Mouse (Mus musculus) heart, adult 8-10 months (tissue): ENCODE data around the gene Lrrc74a. TPM values are rescaled to one million over a fixed set of nuclear protein-coding genes. Genes with fewer than 3 reads are reported as not detected.

Experiments used
- DNase-seq: peaks from one replicate; pipeline ENCODE4 v3.0.0; 2022; ENCODE audit warnings: low spot score
- total RNA-seq, 4 experiments: library from RNA; stranded (reverse); gene quantifications; 2 replicates each; pipeline ENCODE4 v1.2.4; 2022

The Lrrc74a gene
- total RNA-seq, 4 experiments from 2014 or later, result not detected

GRCm38 (mm10) chr12:86719961-86720639 lies 14.1 kb upstream of the Lrrc74a start:
- no peak for DNase-seq

DNA sequence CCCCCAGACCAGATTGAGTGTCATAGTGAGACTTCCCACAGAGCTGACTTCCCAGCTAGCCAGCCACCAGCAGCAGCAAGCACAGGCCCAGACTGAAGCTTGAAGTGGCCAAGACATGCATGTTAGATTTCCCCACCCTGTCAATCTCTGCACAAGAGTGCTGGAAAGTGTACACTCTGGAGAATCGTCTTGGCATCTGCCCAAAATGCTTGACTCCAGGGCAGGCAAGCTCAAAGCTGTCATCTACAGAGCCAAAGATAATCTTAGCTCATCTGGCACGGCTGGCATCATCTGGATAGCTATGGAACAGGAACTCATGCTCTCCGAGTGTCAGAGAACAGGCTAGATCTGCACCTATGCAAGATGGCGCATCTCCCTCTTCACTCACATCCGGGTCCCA lies 12.7 kb upstream of the Lrrc74a start:
- DNase-seq, result no peak

DNA sequence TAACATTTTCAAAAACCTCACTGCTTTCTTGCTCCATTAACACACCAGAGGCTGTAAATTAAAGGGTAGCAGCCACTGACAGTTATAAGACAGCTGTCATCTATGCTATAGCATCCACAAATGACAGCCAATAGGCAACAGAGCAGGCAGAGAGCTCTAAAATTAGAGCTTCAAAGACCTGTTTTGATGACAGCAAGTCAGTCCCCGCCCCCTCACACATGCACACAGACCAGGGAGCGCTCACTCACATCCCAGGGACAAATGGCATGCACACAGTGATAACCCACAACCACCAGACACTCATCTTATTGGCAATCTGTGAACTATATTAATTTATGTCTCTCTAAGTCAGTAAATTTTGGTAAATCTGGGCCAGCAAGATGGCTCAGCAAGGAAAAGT lies 9.9 kb upstream of the Lrrc74a start:
- no peak for DNase-seq

GRCm38 (mm10) chr12:86725706-86726105 lies 8.5 kb upstream of the Lrrc74a start:
- DNase-seq, result no peak

DNA sequence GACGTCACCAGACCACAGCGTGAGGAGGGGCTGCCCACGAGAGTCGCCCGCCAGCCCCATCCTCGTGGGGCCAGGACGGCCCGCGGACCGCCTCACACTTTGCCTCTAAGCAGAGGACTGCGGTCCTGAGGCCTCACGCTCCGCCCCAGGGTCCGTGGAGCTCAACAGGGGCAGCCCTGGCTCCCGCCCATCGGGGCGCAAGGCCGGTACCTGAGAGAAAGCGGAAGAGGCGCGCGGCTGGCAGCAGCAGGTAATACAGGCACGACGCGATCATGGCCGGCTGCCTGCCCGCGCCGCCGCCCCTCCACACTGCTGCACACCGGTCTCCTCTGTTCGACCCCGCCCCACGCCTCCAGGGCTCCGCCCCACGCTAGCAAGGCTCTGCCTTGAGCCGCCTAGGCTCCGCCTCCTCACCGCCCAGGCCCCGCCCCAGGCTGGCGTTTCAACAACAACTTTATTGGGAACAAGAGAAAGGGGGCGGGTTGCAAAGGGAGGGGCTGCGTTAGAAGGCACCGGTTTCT lies 8.0 kb upstream of the Lrrc74a start, which contains the start of gene Angel1:
Gene Angel1, minus strand, starts transcription at position 341 of the 521 bp plus-strand sequence.
- peak; percentile 94 for DNase-seq

DNA sequence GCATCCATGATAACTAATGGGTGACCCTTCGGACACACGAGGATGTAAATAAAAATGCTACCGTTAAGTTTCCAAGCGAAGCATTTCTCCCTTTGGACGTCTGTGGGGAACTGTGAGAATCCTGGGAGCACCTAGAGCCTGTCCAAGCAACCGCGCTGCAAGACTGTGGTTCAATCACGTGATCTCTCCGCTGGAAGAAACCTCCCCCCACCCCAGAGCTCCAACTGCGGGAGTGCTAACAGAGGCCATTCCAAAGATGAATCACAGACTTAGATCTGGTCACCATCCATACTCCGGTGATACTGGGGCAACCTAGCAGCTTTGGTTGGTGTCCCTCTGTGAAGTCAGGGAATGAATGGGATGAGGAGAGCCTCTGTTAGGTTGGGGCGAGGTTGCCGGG lies 26.9 kb downstream of the Lrrc74a start:
- DNase-seq, result no peak

GRCm38 (mm10) chr12:86764060-86764459 lies 29.9 kb downstream of the Lrrc74a start:
- no peak for DNase-seq

DNA sequence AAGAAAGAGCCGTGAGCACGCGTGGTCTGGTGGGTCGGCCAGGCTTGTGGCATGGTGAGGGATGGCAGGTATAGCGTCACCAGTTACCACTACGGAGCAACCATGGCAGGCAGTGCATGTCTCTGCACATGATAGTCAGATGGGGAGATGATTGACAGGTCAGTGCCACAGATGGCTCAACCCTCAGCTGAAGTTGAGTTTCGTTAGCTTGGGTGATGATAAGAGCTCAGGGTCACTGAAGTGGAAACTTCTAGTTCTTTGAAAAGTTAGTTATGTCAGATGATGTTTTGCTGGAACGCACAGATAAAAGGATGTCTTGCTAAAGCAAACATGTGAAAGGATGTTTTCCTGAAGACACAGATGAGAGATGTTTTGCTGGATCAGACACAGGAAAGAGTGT lies 32.3 kb downstream of the Lrrc74a start:
- DNase-seq, result no peak

DNA sequence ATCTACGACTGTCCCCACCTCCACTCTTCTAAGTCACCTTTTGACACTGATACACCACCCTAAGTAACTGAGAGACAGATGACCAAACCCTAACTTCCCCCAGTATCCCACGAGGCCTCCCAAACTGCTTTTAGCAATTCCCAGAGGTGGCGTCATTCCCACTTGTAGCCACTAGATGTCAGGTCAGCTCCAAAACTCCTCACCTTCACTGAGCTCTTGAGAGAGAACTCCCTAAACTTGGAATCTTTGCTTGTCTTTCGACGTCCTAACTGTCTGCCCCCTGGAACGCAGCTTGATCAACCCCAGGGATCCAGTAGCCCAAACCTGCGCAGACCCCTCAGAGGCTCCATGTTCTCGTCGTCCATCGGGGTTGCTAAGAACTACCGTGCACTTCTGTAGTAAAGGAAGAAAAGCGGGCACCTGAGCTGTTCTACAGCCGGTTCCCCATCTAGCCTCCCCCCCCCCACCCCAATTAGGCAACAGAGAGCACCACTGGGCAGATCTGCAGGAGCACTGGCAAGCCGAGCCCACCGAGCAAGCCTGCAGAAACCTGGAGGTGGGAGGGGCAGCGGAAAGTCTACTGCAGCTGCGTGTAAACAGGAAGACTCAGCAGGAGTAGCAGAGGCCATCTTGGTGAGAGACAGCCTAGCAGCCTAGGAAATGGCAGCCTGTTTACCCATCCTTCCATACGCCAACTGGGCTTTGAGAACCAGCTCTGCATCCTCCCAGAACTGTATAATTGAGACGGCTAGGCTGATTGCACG lies 33.9 kb downstream of the Lrrc74a start:
- peak; percentile 72 for DNase-seq

DNA sequence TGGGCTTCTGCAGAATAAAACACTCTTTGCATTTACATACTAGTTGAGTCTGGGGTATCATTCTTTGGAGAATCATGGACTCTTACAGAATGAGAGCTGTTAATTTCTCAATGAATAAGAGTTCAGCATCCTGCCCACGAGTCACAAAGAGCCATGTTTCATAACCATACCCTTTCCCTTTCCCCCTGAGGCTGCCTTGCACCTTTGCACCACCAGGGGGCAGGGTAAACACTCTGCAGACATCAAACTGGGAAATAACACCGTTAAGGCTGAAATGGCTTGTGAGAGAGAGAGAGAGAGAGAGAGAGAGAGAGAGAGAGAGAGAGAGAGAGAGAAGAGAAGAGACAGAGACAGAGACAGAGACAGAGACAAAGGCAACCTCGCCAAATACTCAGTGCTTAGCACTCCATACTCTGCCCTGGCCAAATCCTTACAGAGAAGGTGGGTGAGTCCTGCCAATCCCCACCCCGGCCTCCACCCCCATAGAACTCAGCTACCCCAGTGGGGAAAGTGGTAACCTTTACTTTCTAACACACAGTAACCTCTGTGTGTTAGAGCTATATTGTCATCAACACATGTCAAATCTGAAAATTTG lies 34.9 kb downstream of the Lrrc74a start:
- peak; percentile 85 for DNase-seq

DNA sequence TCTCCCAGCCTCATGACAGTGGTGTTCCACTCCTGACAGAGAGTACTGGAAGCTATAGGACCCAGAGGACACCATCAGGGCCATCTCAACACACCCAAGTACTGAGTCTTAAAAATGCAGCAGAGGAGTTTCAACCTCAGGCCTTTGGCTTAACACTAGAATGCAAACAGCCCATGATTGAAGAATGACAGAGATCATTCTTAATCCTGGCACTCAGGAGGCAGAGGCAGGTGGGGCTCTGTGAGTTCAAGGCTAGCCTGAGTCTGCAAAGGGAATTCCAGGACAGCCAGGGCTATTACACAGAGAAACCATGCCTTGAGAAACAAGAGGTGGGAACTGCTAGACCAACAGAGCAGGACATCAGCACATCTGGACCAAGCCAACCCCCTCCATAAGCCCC lies 35.6 kb downstream of the Lrrc74a start:
- no peak for DNase-seq

GRCm38 (mm10) chr12:86770261-86770670 lies 36.1 kb downstream of the Lrrc74a start:
- DNase-seq, result peak; percentile 85

DNA sequence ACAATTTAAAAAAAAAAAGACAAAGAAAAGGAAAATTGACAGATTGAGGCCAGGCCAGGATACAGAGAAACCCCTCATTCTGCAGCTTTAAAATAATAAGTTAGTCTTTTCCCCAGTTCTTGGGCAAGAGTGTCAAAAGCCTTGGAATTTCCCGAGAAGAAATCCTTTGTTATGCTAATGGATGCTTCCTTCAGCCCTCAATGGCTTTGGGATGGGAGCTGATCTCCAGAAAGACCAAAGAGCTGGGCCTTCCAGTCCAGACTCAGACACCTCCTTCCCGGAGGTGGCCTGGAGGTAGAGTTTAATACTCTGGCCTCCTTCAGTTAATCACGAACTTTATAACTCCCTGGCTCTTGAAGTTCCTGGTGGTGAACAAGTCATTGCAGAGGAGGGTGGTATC lies 36.8 kb downstream of the Lrrc74a start:
- DNase-seq, result no peak

GRCm38 (mm10) chr12:86771823-86772427 lies 37.8 kb downstream of the Lrrc74a start:
- peak; percentile 93 for DNase-seq

DNA sequence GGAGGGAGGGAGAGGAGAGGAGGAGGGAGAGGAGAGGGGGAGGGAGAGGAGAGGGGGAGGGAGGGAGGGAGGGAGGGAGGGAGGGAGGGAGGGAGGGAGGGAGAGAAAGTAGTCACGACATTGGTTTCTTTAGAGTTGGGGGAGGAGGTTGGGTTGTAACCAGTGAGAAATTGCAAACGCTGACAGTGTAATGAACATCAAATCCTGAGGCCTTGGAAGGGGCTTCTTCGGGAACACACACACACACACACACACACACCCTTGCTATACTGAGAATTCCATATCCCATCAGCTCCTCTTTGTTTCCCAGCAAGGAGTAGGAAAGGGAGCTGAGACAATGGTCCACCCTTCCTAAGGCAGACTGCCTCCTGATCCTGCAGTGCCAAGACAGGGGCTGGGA lies 38.4 kb downstream of the Lrrc74a start:
- no peak for DNase-seq

GRCm38 (mm10) chr12:86775561-86776280 lies 41.6 kb downstream of the Lrrc74a start:
- DNase-seq, result peak; percentile 86

GRCm38 (mm10) chr12:86776341-86776860 lies 42.2 kb downstream of the Lrrc74a start:
- DNase-seq, result no peak

- no peak for DNase-seq
Observed at GRCm38 (mm10) chr12:86778531-86778930, 44.4 kb downstream of the Lrrc74a start.

DNA sequence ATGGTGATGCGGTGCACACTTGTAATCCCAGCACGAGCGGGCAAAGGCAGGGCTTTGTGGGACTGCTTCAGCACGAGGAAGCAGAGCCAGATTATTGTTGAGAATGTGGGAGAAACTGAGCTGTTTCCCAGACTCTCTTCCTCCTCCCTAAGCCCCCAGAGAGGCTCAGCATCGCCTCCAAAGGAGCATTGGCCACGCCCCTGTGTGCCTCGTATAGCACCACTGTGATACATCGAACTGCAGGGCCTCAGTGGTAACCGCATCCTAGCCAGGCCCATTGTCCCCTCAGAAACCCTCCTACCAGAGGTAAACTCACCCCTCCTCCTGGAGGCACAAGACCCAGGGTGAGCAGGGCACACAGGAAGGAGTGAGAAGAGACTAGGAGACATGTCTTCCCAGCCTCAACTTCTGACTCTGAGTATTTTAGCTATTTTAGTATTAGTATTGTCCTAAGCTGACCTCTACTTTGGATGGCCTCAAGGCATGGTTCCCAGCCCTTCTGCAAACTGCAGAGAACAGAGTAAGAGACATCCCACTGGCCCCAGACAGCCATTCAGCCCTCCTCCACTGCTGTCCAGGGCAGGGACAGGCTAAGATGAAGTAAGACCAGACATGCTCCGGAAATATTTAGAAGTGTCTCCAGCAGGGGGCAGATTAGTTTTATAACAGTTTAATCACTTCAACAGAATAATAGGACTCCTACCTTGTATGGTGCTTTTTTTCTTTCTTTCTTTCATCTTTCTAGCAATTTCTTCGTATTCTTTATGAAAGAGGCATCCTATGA lies 45.2 kb downstream of the Lrrc74a start:
- peak; percentile 78 for DNase-seq

DNA sequence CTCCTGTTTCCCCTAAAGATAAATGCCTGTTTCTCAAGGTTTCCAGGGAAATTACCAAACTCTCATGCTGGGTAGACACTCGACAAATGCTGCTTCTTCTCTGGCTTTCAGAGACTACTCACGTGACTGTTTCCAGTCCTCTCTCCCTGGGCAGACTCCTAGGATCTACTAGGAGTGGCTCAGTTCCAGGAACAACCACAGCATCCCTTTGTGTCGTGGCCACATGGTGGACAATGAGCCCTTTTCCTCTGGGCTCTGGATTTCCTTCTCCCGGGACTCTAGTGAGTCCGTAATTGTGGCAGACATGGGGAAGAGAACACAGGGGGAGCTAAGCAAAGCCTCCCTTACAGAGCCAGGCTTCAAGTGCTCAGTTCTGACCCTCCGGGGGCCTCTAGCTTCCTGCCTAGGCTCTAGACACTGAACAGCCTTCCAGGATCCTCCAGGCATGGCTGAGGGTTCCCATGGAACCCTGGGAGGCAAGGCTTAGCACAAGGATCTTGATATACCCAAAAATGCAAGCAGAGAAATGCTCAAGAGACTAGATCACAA lies 47.6 kb downstream of the Lrrc74a start:
- no peak for DNase-seq
